Mouse (Mus musculus) megakaryocyte, embryonic 14.5 days (primary cell): ENCODE results near the gene Wdfy1.

Experiments
- FLI1 ChIP-seq: IDR thresholded peaks from 2 replicates; pipeline ENCODE4 v1.6.1; 2012; ENCODE audit warnings: low read length, inconsistent platforms, mixed read lengths
- GATA1 ChIP-seq: IDR thresholded peaks from 3 replicates; pipeline ENCODE4 v1.6.1; 2012; ENCODE audit warnings: mixed read lengths, low read length, inconsistent platforms, borderline replicate concordance

- no peak for TF ChIP-seq GATA1
- no peak for TF ChIP-seq FLI1
Observed at GRCm38 (mm10) chr1:79774164-79774780, 1.7 kb downstream of the Wdfy1 start.
